Mouse (Mus musculus) hindbrain, embryonic 15.5 days (tissue): ENCODE results near the gene Olfr1369-ps1. TPM values are rescaled to one million over a fixed set of nuclear protein-coding genes. Genes with fewer than 3 reads are reported as not detected.

Experiments
- ATAC-seq: fragments of 200-750 bp; cut with Nextera tagmentation; 2 replicates; pipeline ENCODE4 v1.8.0; 2017; ENCODE audit warnings: low read depth, moderate number of reproducible peaks, moderate TSS enrichment; ENCODE audit not compliant: low FRiP score
- H3K27ac ChIP-seq: fragments of 300-500 bp; sonication (generic); replicated peaks from 2 replicates; pipeline ENCODE4 v1.5.1; 2015; ENCODE audit warnings: mild to moderate bottlenecking, inconsistent platforms
- H3K27me3 ChIP-seq: fragments of 300-500 bp; sonication (generic); 2 replicates; pipeline ENCODE4 v1.6.1; 2015; ENCODE audit warnings: control low read depth, inconsistent platforms
- H3K36me3 ChIP-seq: fragments of 300-500 bp; sonication (generic); 2 replicates; pipeline ENCODE4 v1.6.1; 2015; ENCODE audit warnings: control low read depth, inconsistent platforms
- H3K4me1 ChIP-seq: fragments of 300-500 bp; sonication (generic); replicated peaks from 2 replicates; pipeline ENCODE4 v1.6.1; 2015; ENCODE audit warnings: control low read depth, inconsistent platforms
- H3K4me2 ChIP-seq: fragments of 300-500 bp; sonication (generic); 2 replicates; pipeline ENCODE4 v1.6.1; 2015; ENCODE audit warnings: moderate library complexity, mild to moderate bottlenecking, inconsistent platforms
- H3K4me3 ChIP-seq: fragments of 300-500 bp; sonication (generic); 2 replicates; pipeline ENCODE4 v1.5.1; 2015; ENCODE audit warnings: mild to moderate bottlenecking, inconsistent platforms
- H3K9ac ChIP-seq: fragments of 300-500 bp; sonication (generic); 2 replicates; pipeline ENCODE4 v1.6.1; 2015; ENCODE audit warnings: inconsistent platforms
- H3K9me3 ChIP-seq: fragments of 300-500 bp; sonication (generic); 2 replicates; pipeline ENCODE4 v1.6.1; 2016; ENCODE audit warnings: control low read depth, inconsistent platforms
- WGBS: fragments of 180-500 bp; shearing (Covaris S2); methylation state at CpG from one replicate; pipeline ENCODE4 v1.1.7; 2015; 5-methylcytosine and 5-hydroxymethylcytosine counted together
- polyA plus RNA-seq: library from polyadenylated mRNA; unstranded; fragments of >200 nt; fragmentation: Nextera tagmentation; extraction: Ambion mirVana; gene quantifications from 2 replicates; pipeline ENCODE4 v1.2.1, GENCODE M21; 2015

Olfr1369-ps1 gene
- polyA plus RNA-seq, 1 experiment from 2014 or later, result not detected

DNA sequence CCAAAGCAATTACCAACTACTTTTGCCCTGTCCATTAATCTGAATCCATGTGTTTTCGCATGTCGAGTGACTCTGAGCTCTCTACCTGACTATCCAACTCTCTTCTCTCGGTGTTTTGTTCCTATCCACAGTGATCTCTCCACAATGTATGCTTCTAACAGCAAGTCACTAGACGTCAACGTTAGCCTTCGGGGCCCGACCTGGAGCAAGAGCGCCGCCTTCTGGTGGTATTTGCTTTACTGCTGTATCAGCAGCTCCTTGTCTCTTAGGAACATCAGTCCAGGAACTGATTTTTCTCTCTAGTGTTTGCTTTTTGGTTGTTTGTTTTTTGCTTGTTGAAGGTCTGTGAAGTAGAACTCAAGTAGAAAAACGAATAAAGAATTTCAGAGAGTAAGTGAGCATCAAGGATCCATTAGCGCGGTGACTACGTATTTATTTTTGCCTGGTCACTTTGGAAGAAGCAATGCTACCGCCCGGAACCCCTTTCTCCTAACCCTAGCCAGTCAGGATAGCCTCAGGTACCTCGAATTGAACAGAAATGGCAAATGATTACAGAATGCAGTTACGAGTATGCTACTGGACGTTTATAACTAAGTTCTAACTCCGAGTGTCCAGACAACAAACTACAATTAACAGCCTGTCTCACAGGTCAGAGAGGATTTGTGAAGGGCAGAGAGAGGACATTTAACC, 47.6 kb downstream of the Olfr1369-ps1 start:
- Histone ChIP-seq H3K4me1 (peaks cover 9% of the 10 kb centered on the region; the same call in 1 of the 2 replicates), H3K4me3 (peak overlapping the region; percentile 69), H3K9ac (peak overlapping the region; percentile 57), H3K27me3 (0 out of 2 replicates have a peak, but pooled peaks cover 6% of the 10 kb centered on the region), H3K27ac (no peak overlapping the region), H3K4me2 (peak overlapping the region; percentile 96), H3K9me3 (no peaks in the 10 kb centered on the region), H3K36me3 (no peaks in the 10 kb centered on the region)
- ATAC-seq, result peak; percentile 28
- WGBS, result under 1% methylated on average over 19 of the region's 19 CpGs

DNA sequence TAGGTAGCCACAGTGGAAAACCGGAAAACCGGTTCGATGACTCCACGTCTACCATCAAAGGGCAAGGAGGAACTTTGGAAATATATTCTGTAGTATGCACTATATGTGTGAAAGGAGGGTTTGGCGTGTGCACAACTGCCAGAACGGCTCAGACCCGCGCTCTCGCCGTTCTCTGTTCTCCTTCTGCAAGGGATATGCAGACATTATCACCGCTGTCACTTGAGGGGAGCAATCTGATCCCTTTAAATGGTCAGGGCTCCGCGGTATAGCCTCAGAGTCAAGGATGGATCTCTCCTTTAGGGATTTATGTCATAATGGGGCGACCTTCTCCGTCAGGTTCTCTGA, 48.2 kb downstream of the Olfr1369-ps1 start:
- peaks cover 9% of the 10 kb centered on the region; the same call in 1 of the 2 replicates for H3K4me1 ChIP-seq
- 0 out of 2 replicates have a peak, but pooled peaks cover 6% of the 10 kb centered on the region for H3K27me3 ChIP-seq
- peak overlapping the region; percentile 96 for H3K4me2 ChIP-seq
- no peaks in the 10 kb centered on the region for H3K36me3 ChIP-seq
- no peak overlapping the region for H3K27ac ChIP-seq
- ATAC-seq, result no peak
- peak overlapping the region; percentile 69 for H3K4me3 ChIP-seq
- under 1% methylated on average over 15 of the region's 15 CpGs for WGBS
- H3K9me3 ChIP-seq, result no peaks in the 10 kb centered on the region
- H3K9ac ChIP-seq, result peak overlapping the region; percentile 57

DNA sequence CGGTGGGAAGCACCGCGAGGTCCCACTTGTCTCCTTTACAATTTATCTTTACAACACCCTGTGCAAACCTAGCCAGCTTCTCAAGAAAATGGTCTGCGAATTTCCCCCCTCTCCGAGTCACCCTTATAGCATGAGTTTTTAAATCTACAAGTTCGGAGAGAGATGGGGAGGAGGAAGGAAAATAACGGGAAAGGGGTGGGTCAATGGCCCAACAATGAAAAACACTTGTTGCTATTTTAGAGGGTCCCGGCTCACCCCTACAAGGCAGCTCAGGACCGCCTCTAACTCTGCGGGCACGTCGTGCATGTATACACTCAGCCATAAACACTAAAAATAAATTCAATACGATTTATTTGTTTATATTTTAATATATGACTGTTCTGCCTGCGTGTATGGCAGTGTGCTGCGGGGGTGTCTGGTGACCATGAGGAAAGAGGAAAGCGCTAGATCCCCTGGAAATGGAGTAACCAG, 48.8 kb downstream of the Olfr1369-ps1 start:
- ATAC-seq, result peak; percentile 14
- H3K4me3 ChIP-seq, result peak overlapping the region; percentile 69
- H3K36me3 ChIP-seq, result no peaks in the 10 kb centered on the region
- WGBS, result under 1% methylated on average over 16 of the region's 16 CpGs
- H3K4me2 ChIP-seq, result peak overlapping the region; percentile 96
- peak overlapping the region; percentile 57 for H3K9ac ChIP-seq
- no peaks in the 10 kb centered on the region for H3K9me3 ChIP-seq
- H3K27me3 ChIP-seq, result 0 out of 2 replicates have a peak, but pooled peaks cover 6% of the 10 kb centered on the region
- peaks cover 9% of the 10 kb centered on the region; the same call in 1 of the 2 replicates for H3K4me1 ChIP-seq
- H3K27ac ChIP-seq, result no peak overlapping the region

DNA sequence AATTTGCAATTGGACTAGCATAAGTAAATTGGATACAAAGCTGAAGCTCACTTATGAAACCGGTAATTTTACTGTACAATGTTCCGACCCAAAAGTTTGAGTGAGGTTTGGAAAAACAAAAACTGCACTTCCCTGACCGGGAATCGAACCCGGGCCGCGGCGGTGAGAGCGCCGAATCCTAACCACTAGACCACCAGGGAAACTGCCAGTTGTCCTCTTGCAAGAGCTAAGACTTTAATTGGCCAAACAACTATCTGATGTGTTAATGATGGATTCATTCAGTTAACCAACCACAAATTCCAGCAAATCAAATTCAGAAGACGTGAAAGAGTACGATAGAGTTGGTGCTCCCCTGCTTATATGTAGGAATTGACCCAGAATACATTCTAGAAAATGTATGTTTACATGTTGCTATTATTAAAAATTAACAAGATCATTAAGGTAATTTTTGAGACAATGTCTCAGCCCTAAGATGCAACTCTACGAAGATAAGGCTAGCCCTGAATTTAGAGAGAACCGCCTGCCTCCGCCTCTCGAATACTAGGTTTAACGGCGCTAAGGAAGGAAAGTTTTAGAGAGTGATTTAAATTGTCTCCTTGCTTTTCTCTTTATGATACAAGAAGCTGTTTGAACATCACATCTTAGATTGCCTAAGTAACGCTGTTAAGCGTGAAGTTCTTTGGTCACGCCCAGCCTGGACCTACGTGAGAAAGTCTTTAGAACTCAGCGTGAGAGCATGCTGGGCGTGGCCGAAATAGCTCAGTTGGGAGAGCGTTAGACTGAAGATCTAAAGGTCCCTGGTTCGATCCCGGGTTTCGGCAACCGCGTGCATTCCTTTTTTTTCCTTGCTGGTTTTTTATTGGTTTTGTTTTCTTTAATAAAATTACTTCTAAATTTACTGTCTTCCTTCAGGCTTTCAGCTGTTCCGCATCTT, 49.6 kb downstream of the Olfr1369-ps1 start:
- H3K4me2 ChIP-seq, result peak overlapping the region; percentile 96
- H3K4me3 ChIP-seq, result peak overlapping the region; percentile 69
- H3K4me1 ChIP-seq, result peaks cover 10% of the 10 kb centered on the region
- peak overlapping the region; percentile 47 for H3K9ac ChIP-seq
- no peaks in the 10 kb centered on the region for H3K9me3 ChIP-seq
- peak; percentile 84 for ATAC-seq
- 0 out of 2 replicates have a peak, but pooled peaks cover 6% of the 10 kb centered on the region for H3K27me3 ChIP-seq
- no peaks in the 10 kb centered on the region for H3K36me3 ChIP-seq
- H3K27ac ChIP-seq, result 0 out of 2 replicates have a peak overlapping the region, but pooled peaks have one; percentile 32
- under 1% methylated on average over 32 of the region's 32 CpGs for WGBS

DNA sequence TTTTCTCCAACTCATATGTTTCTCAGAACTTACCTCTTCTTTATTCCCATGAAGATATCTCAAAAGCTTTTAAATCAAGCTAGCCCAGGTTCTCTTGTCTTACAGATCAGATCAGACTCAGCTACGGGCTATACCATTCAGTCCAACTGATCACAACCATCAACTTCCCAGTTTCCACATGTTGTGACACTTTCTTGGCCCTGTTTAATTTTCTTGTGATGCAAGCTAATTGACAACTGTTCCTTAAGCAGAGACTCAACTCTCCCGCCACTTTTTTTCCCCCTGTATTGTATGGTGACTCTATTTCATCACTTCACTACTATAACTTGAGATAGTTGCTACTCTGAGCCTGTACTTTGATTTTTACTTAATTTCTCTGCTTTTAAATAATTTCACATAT, 50.3 kb downstream of the Olfr1369-ps1 start:
- peak; percentile 27; the same call in 1 of the 2 replicates for ATAC-seq
- H3K9ac ChIP-seq, result 0 out of 2 replicates have a peak overlapping the region, but pooled peaks have one; percentile 13
- 40% methylated on average over 2 of the region's 2 CpGs for WGBS
- H3K4me3 ChIP-seq, result peak overlapping the region; percentile 69
- H3K36me3 ChIP-seq, result no peaks in the 10 kb centered on the region
- H3K4me2 ChIP-seq, result peak overlapping the region; percentile 96
- H3K27me3 ChIP-seq, result 0 out of 2 replicates have a peak, but pooled peaks cover 3% of the 10 kb centered on the region
- peaks cover 16% of the 10 kb centered on the region for H3K4me1 ChIP-seq
- no peak overlapping the region for H3K27ac ChIP-seq
- no peaks in the 10 kb centered on the region for H3K9me3 ChIP-seq

DNA sequence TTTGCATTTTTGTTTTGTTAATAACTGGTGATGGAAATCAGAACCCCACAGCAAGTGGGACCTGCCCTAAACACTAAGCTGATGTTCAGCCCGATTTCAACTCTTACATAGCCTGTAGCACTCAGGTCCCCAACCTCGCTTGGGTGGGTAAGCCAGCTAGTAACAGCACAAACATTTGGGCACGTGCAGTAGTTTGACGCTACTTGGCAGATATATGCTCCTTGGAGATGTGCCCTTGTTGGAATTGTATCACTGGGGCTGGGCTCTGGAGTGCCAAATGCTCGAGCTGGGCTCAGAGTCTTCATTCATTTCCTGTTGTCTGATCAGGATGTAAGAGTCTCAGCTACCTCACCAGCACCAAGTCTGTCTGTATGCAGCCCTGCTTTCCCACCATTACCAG, 51.3 kb downstream of the Olfr1369-ps1 start:
- Histone ChIP-seq H3K27me3 (no peaks in the 10 kb centered on the region), H3K4me2 (no peak overlapping the region), H3K4me1 (peaks cover 18% of the 10 kb centered on the region), H3K27ac (no peak overlapping the region), H3K9ac (no peak overlapping the region), H3K9me3 (no peaks in the 10 kb centered on the region), H3K36me3 (no peaks in the 10 kb centered on the region), H3K4me3 (no peak overlapping the region)
- 58% methylated on average over 5 of the region's 5 CpGs for WGBS
- ATAC-seq, result no peak

DNA sequence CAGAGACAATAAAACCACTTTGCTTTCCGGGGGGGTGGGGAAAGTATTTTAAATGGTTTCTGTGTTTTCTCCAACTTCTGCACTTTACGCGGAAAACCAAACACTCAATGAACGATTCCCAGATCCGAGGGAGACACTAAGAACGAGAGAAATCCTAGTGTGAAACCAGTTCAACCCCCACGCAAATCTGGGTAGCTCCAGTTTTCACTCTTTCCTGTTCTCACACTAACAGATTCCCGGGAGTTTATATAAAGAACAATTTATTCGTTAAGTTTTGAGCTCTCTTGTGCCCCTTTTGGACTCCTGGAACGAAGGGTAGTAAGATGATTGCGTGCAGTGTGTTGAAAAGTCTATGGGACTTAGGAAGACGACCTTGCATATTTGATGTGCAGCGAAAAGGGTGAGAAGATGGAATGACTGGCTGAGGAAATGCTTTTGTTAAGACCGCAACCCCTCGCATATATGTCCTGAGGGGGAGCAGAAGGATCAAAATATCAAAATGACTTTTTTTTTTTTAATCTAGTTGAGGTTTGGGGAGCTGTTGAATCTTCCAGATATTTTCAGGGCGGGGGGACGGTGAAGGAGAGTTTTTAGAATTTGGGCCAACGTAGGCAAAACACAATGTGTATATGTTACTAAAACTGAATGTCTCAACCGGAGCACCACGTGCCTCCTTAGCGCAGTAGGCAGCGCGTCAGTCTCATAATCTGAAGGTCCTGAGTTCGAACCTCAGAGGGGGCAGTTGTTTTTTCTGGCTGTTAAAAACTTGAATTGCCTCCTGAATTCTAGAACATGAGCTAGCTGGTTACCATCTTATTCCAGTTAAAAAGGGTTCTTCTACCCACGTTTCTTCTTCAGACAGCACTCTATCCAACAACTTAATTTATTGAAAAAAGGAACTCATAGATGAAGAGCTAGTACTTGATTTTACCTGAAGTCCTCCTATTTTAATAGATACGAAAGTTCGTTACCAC, 55.9 kb downstream of the Olfr1369-ps1 start:
- Histone ChIP-seq H3K27me3 (no peaks in the 10 kb centered on the region), H3K9me3 (no peaks in the 10 kb centered on the region), H3K4me2 (peak overlapping the region; percentile 98), H3K4me3 (peak overlapping the region; percentile 64), H3K36me3 (no peaks in the 10 kb centered on the region), H3K27ac (peak overlapping the region; percentile 63), H3K9ac (peak overlapping the region; percentile 15), H3K4me1 (peaks cover 16% of the 10 kb centered on the region)
- peak; percentile 52 for ATAC-seq
- WGBS, result under 1% methylated on average over 27 of the region's 27 CpGs

DNA sequence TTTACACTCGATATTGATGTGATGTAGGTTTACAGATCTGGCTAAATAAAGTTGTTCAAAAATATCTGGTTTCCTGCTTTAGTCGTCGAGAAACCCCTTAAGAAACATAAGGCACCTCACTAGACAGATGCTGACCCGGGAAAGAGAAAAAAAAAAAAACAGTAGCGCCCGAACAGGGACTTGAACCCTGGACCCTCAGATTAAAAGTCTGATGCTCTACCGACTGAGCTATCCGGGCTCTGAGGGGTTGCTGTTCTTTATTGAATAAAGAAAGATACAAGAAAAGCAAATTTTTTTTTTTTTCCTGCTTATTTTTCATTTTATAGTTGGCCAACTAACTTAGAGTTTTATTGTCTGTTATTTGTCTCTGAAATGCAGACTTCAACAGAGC, 56.6 kb downstream of the Olfr1369-ps1 start:
- H3K9ac ChIP-seq, result peak overlapping the region; percentile 52; the same call in 1 of the 2 replicates
- WGBS, result under 1% methylated on average over 8 of the region's 8 CpGs

DNA sequence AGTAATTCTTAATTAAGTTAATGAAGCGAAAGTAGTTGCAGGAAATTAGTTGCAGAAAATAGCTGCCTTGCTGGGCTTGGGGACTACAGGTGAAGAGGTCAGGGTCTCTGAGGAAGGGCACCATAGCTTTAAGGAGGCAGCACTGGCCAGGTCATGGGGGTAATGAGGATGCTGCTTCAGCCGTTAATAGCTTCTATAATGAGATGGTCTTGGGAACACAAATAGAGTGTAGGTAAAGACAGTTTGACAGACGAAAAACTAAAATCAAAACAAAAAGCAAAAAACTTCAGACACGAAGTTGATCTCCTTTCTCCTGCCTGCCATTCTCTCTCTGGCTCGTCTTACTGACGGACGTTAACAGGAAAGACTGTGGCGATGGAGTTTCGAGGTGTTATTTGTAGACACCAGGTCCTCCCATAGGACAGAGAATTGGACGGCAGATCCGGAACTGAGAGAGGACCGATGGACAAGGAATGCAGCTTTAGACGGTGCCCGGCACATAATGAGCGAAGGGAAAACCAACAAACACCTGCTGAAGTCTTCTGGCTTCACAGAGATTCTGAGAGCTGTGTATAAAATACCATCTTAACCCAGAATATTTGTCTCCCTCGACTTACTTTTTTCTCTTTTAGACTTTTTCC, 57.2 kb downstream of the Olfr1369-ps1 start:
- H3K27ac ChIP-seq, result peak overlapping the region; percentile 39; the same call in 1 of the 2 replicates

More for the DNA sequence above, 56.6 kb downstream of the Olfr1369-ps1 start:
- Histone ChIP-seq H3K4me3 (peak overlapping the region; percentile 64), H3K27ac (no peak overlapping the region), H3K27me3 (no peaks in the 10 kb centered on the region), H3K9me3 (no peaks in the 10 kb centered on the region), H3K36me3 (no peaks in the 10 kb centered on the region), H3K4me2 (peak overlapping the region; percentile 98), H3K4me1 (peaks cover 16% of the 10 kb centered on the region)
- ATAC-seq, result 0 out of 2 replicates have a peak, but pooled peaks have one; percentile 39

More for the DNA sequence above, 57.2 kb downstream of the Olfr1369-ps1 start:
- WGBS, result 2% methylated on average over 16 of the region's 16 CpGs
- no peaks in the 10 kb centered on the region for H3K27me3 ChIP-seq
- H3K4me2 ChIP-seq, result peak overlapping the region; percentile 98
- peak overlapping the region; percentile 64 for H3K4me3 ChIP-seq
- no peaks in the 10 kb centered on the region for H3K36me3 ChIP-seq
- H3K9me3 ChIP-seq, result no peaks in the 10 kb centered on the region
- ATAC-seq, result no peak
- H3K4me1 ChIP-seq, result peaks cover 22% of the 10 kb centered on the region
- H3K9ac ChIP-seq, result peak overlapping the region; percentile 52
